Mouse (Mus musculus) heart, postnatal 0 days (tissue): Measurements from ENCODE around the gene C1qtnf5. TPM values are rescaled to one million over a fixed set of nuclear protein-coding genes. Genes with fewer than 3 reads are reported as not detected.

Experiments used
- ATAC-seq: fragments of 200-750 bp; cut with Nextera tagmentation; 2 replicates; pipeline ENCODE4 v1.8.0; 2017; ENCODE audit warnings: low read depth, moderate number of reproducible peaks, moderate library complexity; ENCODE audit not compliant: insufficient read depth
- DNase-seq: peaks from one replicate; pipeline ENCODE4 v3.0.0-alpha.2; 2016; ENCODE audit warnings: low spot score
- H3K27ac ChIP-seq: fragments of 300-500 bp; sonication (generic); 2 replicates; pipeline ENCODE4 v1.5.1; 2014; ENCODE audit warnings: low read depth, mild to moderate bottlenecking
- H3K27me3 ChIP-seq: fragments of 300-500 bp; sonication (generic); 2 replicates; pipeline ENCODE4 v1.6.1; 2014; ENCODE audit warnings: low read length, mixed read lengths; ENCODE audit not compliant: control insufficient read depth, insufficient read depth
- H3K36me3 ChIP-seq: fragments of 300-500 bp; sonication (generic); replicated peaks from 2 replicates; pipeline ENCODE4 v1.6.1; 2014; ENCODE audit warnings: low read length, mixed read lengths; ENCODE audit not compliant: control insufficient read depth, insufficient read depth
- H3K4me1 ChIP-seq: fragments of 300-500 bp; sonication (generic); 2 replicates; pipeline ENCODE4 v1.6.1; 2014; ENCODE audit warnings: antibody characterized with exemption; ENCODE audit not compliant: control insufficient read depth, insufficient read depth
- H3K4me2 ChIP-seq: fragments of 300-500 bp; sonication (generic); 2 replicates; pipeline ENCODE4 v1.6.1; 2014; ENCODE audit warnings: low read depth, mild to moderate bottlenecking, low read length, moderate library complexity
- H3K4me3 ChIP-seq: fragments of 300-500 bp; sonication (generic); 2 replicates; pipeline ENCODE4 v1.5.1; 2014; ENCODE audit warnings: low read depth, low read length
- H3K9ac ChIP-seq: fragments of 300-500 bp; sonication (generic); replicated peaks from 2 replicates; pipeline ENCODE4 v1.6.1; 2014; ENCODE audit warnings: low read depth, low read length, mixed read lengths
- H3K9me3 ChIP-seq: fragments of 300-500 bp; sonication (generic); replicated peaks from 2 replicates; pipeline ENCODE4 v1.6.1; 2016; ENCODE audit warnings: low read length; ENCODE audit not compliant: control insufficient read depth
- CTCF ChIP-seq: IDR thresholded peaks from 2 replicates; pipeline ENCODE4 v1.5.1; 2016; ENCODE audit warnings: antibody characterized with exemption, control low read depth, low read depth
- EP300 ChIP-seq: IDR thresholded peaks from 2 replicates; pipeline ENCODE4 v1.6.1; 2016; ENCODE audit warnings: antibody characterized with exemption, low read depth
- WGBS: fragments of 180-500 bp; shearing (Covaris S2); extraction: QIAGEN DNeasy Blood & Tissue Kit; methylation state at CpG from one replicate; pipeline ENCODE4 v1.1.7; 2014; 5-methylcytosine and 5-hydroxymethylcytosine counted together
- polyA plus RNA-seq: library from polyadenylated mRNA; unstranded; fragments of >200 nt; fragmentation: Nextera tagmentation; extraction: Ambion mirVana; gene quantifications from 2 replicates; pipeline ENCODE4 v1.2.1, GENCODE M21; 2015
- total RNA-seq: library from RNA; depleted of rRNA; stranded (reverse); fragments of >200 nt; gene quantifications from 2 replicates; pipeline ENCODE4 v1.2.3, GENCODE M21; 2014; ENCODE audit warnings: low replicate concordance

The C1qtnf5 gene
- total and polyA plus RNA-seq, 2 experiments from 2014 or later = 4.1 to 9.0 TPM

- TF ChIP-seq CTCF = no peak
- TF ChIP-seq EP300 = no peak
- no peaks in the 10 kb centered on the region for H3K9me3 ChIP-seq
- ATAC-seq (no peak), DNase-seq (peak; percentile 61)
- 0 out of 2 replicates have a peak overlapping the region, but pooled peaks have one; percentile 35 for H3K9ac ChIP-seq
- peak overlapping the region; percentile 70 for H3K4me2 ChIP-seq
- H3K4me1 ChIP-seq = peaks cover 48% of the 10 kb centered on the region
- H3K27me3 ChIP-seq = no peaks in the 10 kb centered on the region
- H3K27ac ChIP-seq = peak overlapping the region; percentile 63
- peaks cover 8% of the 10 kb centered on the region; the same call in 1 of the 2 replicates for H3K36me3 ChIP-seq
- WGBS = 19% methylated on average over 4 of the region's 4 CpGs
- no peak overlapping the region for H3K4me3 ChIP-seq
Observed at GRCm38 (mm10) chr9:44072599-44072915, 34.5 kb upstream of the C1qtnf5 start.

- TF ChIP-seq EP300 = no peak
- no peak for TF ChIP-seq CTCF
- no peak for DNase-seq
- H3K9ac ChIP-seq = peak overlapping the region; percentile 35; the same call in 1 of the 2 replicates
- H3K4me2 ChIP-seq = peak overlapping the region; percentile 70; the same call in 1 of the 2 replicates
- H3K4me1 ChIP-seq = peaks cover 48% of the 10 kb centered on the region
- H3K4me3 ChIP-seq = no peak overlapping the region
- peak overlapping the region; percentile 63 for H3K27ac ChIP-seq
- peaks cover 8% of the 10 kb centered on the region; the same call in 1 of the 2 replicates for H3K36me3 ChIP-seq
- 53% methylated on average over 5 of the region's 5 CpGs for WGBS
- H3K9me3 ChIP-seq = no peaks in the 10 kb centered on the region
- no peaks in the 10 kb centered on the region for H3K27me3 ChIP-seq
- ATAC-seq = no peak
Observed at GRCm38 (mm10) chr9:44073115-44073514, 33.9 kb upstream of the C1qtnf5 start.

DNA sequence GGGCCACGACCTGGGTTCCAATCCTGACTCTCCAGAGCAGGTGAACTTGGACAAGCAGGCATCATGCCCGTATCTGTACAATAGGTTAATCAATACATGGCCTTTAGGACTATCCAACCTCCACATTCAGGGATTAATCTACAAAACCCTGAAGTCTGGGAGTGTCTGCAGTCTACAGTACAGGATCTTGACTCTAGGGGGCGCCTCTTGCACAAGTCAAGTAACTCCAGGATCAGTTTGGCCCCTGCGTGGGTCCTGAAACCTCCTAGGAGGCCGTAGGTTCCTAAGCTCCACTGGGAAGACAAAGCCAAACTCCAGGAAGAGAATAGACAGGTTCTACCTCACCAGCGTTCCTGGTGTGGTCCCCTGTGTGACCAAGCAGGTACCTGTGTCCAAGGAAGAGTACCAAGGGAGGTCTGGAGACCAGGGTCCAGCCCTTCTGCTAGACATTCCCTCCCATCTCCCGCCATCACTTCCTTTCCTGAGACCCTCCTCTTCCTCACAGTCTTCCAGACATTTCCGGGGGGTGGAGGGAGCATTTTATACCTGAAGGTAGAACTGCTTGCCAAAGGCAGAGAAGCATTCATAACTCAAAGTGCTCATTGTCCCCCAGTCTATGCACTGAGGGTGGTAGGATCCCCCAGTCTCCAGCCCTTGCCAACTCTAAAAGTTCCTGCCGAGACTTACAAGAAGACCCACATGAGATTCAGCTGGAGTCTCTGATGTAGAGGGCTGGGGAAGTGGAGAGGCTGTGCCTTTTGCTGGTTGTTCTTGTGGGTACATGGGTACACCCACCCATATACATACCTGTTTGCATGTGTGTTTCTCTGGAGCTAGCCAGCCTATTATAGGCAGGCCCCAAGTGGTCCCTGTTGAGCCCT is 32.4 kb upstream of the C1qtnf5 start:
- no peak for ATAC-seq
- Histone ChIP-seq H3K4me1 (peaks cover 58% of the 10 kb centered on the region), H3K9ac (no peak overlapping the region; the same call in 1 of the 2 replicates), H3K27ac (no peak overlapping the region), H3K27me3 (no peaks in the 10 kb centered on the region), H3K9me3 (no peaks in the 10 kb centered on the region), H3K4me2 (no peak overlapping the region), H3K36me3 (peaks cover 8% of the 10 kb centered on the region; the same call in 1 of the 2 replicates), H3K4me3 (no peak overlapping the region)
- TF ChIP-seq CTCF = peak; percentile 21; the same call in 1 of the 2 replicates
- no peak for TF ChIP-seq EP300
- no peak for DNase-seq
- WGBS = 60% methylated on average over 9 of the region's 9 CpGs

- H3K27ac ChIP-seq = no peak overlapping the region
- peaks cover 63% of the 10 kb centered on the region for H3K4me1 ChIP-seq
- TF ChIP-seq EP300 (no peak), CTCF (no peak)
Observed at GRCm38 (mm10) chr9:44075276-44075995, 31.6 kb upstream of the C1qtnf5 start.

GRCm38 (mm10) chr9:44075996-44076763 is 30.9 kb upstream of the C1qtnf5 start:
- TF ChIP-seq CTCF (no peak), EP300 (no peak)
- Histone ChIP-seq H3K27ac (peak overlapping the region; percentile 7; the same call in 1 of the 2 replicates), H3K4me2 (no peak overlapping the region), H3K4me3 (no peak overlapping the region), H3K27me3 (no peaks in the 10 kb centered on the region), H3K9ac (no peak overlapping the region), H3K4me1 (peaks cover 63% of the 10 kb centered on the region), H3K9me3 (no peaks in the 10 kb centered on the region), H3K36me3 (peaks cover 8% of the 10 kb centered on the region; the same call in 1 of the 2 replicates)
- no peak for ATAC-seq
- DNase-seq = no peak
- WGBS = 70% methylated on average over 16 of the region's 16 CpGs

More at GRCm38 (mm10) chr9:44075276-44075995, 31.6 kb upstream of the C1qtnf5 start:
- H3K9ac ChIP-seq = no peak overlapping the region; the same call in 1 of the 2 replicates
- H3K4me2 ChIP-seq = no peak overlapping the region
- no peaks in the 10 kb centered on the region for H3K27me3 ChIP-seq
- peaks cover 8% of the 10 kb centered on the region; the same call in 1 of the 2 replicates for H3K36me3 ChIP-seq
- 74% methylated on average over 24 of the region's 24 CpGs for WGBS
- no peak overlapping the region for H3K4me3 ChIP-seq
- no peak for ATAC-seq
- DNase-seq = no peak
- H3K9me3 ChIP-seq = no peaks in the 10 kb centered on the region
